In genomic region chrX:33416321-33416720, GRCm38 (mm10) we compare ENCODE assay signal across 7 mouse cellular contexts.
DNase-seq lines count a peak whose midpoint lies in the region; ATAC-seq lines count a peak whose summit lies in the region.
"Not testable (repeated sequence)": the region's sequence is repeated elsewhere in the genome, so short reads cannot be mapped to it uniquely, and the experiment has no call there.

No protein-coding gene starts in this region.

- H3K9ac ChIP-seq in forebrain, embryonic 11.5 days (ENCODE audit: low read length), result not testable (repeated sequence)

- DNase-seq in NIH3T3 (ENCODE audit: low read depth), result peak; percentile 52
- DNase-seq in cerebellum, adult 18-20 months, result peak; percentile 25 to 51
- DNase-seq in forebrain, embryonic 11.5 days (ENCODE audit: low spot score), result peak; percentile 70
- peak; percentile 45 for DNase-seq in hindbrain, embryonic 10.5 days (ENCODE audit: low spot score)
- DNase-seq in limb, embryonic 10.5 days (ENCODE audit: low spot score), result peak; percentile 86
- DNase-seq in right cerebral cortex, postnatal 4 days, result peak; percentile 51

- H3K27me3 ChIP-seq in forebrain, embryonic 11.5 days (ENCODE audit: control insufficient read depth, insufficient read depth, low read length); hindbrain, embryonic 10.5 days (ENCODE audit: insufficient read depth, poor library complexity, severe bottlenecking); limb, embryonic 10.5 days (ENCODE audit: low read depth, poor library complexity, severe bottlenecking): not testable (repeated sequence)

- ATAC-seq in forebrain, embryonic 11.5 days (replicated peaks; ENCODE audit: low FRiP score), result not testable (repeated sequence)
- peak; percentile 94 for ATAC-seq in megakaryocyte progenitor cell, adult 5-6 weeks (replicated peaks; ENCODE audit: poor library complexity)

- not testable (repeated sequence) for H3K9me3 ChIP-seq in forebrain, embryonic 11.5 days (ENCODE audit: control insufficient read depth, low read length); hindbrain, embryonic 10.5 days; limb, embryonic 10.5 days (replicated peaks)

- not testable (repeated sequence) for H3K36me3 ChIP-seq in forebrain, embryonic 11.5 days (ENCODE audit: control insufficient read depth, insufficient read depth, low read length); hindbrain, embryonic 10.5 days; limb, embryonic 10.5 days

- not testable (repeated sequence) for H3K4me3 ChIP-seq in forebrain, embryonic 11.5 days (ENCODE audit: low read depth, low read length); hindbrain, embryonic 10.5 days; limb, embryonic 10.5 days

- not testable (repeated sequence) for H3K4me2 ChIP-seq in forebrain, embryonic 11.5 days (ENCODE audit: low read depth, low read length, severe bottlenecking)

- not testable (repeated sequence) for H3K27ac ChIP-seq in forebrain, embryonic 11.5 days (ENCODE audit: low read depth, low read length); hindbrain, embryonic 10.5 days; limb, embryonic 10.5 days

- H3K4me1 ChIP-seq in forebrain, embryonic 11.5 days (replicated peaks; ENCODE audit: control insufficient read depth, insufficient read depth, low read length); hindbrain, embryonic 10.5 days (replicated peaks); limb, embryonic 10.5 days: not testable (repeated sequence)

- WGBS in forebrain, embryonic 11.5 days, result 92% methylated on average over 8 of the region's 8 CpGs
- 89% methylated on average over 8 of the region's 8 CpGs for WGBS in hindbrain, embryonic 10.5 days
- WGBS in limb, embryonic 10.5 days, result 92% methylated on average over 8 of the region's 8 CpGs
